Mouse (Mus musculus) testis, adult 2 months (tissue): ENCODE measurements around the gene Pced1a.
A peak's percentile ranks its signal among the peaks of the same experiment; 100 is the strongest.

Experiments
- CTCF ChIP-seq: fragments of 200-500 bp; IDR thresholded peaks from 2 replicates; pipeline ENCODE4 v1.5.1; 2012; ENCODE audit warnings: low read depth, mild to moderate bottlenecking, inconsistent platforms, low read length, moderate library complexity; ENCODE audit not compliant: control insufficient read depth, insufficient read depth, insufficient replicate concordance
- POLR2A ChIP-seq: fragments of 200-500 bp; IDR thresholded peaks from 2 replicates; pipeline ENCODE4 v1.6.1; 2012; ENCODE audit warnings: low read depth, mild to moderate bottlenecking, inconsistent platforms, low read length, moderate library complexity; ENCODE audit not compliant: control insufficient read depth

DNA sequence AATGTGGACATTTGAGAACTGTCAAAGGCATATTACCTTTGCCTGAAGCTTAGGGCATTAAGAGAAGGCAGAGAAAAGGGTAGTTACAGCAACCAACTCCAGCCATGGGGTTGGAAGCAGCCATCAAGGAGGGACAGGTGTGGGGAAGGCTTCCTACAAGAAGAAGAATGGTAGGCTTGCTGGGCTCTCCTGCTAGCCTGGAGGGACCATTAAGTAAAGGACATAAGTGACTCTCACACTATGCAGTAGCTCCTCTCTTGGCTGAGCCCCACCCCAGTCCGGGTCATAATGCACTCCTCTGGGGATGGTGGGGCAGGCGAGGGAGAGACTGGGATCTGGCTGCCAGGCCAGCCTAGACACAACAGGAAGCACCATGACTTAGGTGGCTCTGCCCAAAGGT lies 18.3 kb downstream of the Pced1a start, which contains the start of gene Tmem239:
- 0 out of 2 replicates have a peak, but pooled peaks have one; percentile 49 for TF ChIP-seq POLR2A
- TF ChIP-seq CTCF: no peak
